Mouse (Mus musculus): ENCODE measurements around the gene Ero1l.

Ero1l gene

DNA sequence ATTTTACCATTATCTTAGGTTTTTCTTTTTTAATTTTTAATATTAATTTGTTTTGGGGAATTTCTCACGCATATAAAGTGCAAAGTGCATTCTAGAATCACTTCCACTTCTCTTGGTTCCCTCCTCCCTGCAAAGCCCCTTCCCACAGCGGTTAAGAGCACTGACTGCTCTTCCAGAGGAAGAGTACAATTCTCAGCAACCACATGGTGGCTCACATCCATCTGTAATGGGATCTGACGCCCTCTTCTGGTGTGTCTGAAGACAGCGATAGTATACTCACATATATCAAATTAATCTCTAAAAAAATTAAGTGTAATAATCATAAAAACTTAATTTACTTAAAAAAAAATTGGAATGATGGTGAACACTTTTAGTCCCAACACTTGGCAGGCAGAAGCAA, 14.2 kb downstream of the Ero1l start:
- no peak for DNase-seq (ENCODE audit: low spot score)

DNA sequence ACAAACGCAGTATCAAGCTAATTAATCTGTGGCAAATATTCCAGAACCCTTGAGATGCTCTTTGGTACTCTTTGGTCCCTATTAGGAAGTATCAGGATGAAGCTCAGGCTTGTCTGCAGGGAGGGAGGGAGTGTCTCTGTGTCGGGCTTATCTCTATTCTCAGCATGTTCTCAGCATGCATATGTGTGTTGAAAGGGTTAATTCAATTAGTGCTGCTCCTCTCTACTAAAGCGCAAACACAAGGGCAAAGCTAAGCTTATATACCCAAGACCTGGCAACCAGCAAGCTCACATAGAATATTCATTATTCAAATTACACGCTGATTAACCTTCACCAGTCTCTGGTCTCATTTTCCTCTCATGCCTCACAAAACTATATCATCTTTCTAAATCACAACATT, 14.6 kb downstream of the Ero1l start:
- DNase-seq (ENCODE audit: low spot score) = no peak

DNA sequence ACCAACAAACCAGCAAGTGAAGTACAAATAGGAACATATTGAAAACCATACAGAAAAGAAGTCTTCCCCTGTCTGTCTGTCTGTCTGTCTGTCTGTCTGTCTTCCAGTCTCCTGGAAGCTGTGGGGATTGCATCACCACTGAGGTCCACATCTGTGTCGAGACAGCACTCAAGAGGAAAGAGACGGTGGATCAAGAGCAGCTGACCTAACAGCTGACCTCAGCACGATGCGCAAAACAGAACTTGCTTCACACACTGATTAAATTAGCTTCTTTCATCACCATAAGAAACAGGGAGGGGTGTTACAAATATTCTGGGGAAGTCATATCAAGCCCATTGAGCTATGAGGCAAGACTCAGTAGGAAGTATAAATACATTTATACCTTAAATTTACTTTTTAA, 27.0 kb downstream of the Ero1l start:
- no peak for DNase-seq (ENCODE audit: low spot score)

DNA sequence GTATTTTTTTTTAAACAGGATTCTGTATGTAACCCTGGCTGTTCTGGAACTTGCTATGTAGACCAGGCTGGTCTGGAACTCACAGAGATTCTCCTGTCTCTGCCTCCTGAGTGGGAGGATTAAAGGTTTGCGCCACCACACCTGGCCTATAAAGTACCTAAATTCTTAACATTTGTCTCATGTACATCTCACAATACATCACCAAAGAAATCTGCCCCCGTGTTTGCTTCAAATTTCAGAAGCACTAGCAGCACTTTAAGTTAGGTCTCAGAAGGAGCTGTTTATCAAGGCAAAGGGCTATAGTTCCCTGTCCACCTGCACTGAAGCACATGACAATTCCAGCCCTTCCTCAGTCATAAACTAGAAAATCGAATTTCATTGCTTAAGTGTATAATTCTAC, 36.5 kb downstream of the Ero1l start:
- DNase-seq (ENCODE audit: low spot score) = no peak

DNA sequence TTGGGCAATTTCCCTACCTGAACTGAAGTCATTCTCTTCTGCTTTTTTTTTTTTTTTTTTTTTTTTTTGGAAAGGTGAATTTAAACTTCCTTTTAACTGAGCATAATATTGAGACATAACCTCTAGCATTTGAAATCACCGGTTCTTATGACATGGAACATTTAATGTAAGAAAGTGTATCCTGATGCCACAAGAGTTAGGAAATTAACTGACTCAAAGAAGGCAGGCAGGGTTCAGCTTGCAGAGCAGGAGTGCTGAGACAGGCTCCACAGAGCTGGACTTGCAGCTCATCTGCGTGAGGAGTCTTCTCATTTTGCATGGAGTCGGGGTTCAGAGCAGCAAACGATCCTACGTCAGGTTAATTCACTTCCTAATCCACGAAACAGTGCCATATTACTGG, 42.8 kb downstream of the Ero1l start:
- DNase-seq (ENCODE audit: low spot score) = no peak

DNA sequence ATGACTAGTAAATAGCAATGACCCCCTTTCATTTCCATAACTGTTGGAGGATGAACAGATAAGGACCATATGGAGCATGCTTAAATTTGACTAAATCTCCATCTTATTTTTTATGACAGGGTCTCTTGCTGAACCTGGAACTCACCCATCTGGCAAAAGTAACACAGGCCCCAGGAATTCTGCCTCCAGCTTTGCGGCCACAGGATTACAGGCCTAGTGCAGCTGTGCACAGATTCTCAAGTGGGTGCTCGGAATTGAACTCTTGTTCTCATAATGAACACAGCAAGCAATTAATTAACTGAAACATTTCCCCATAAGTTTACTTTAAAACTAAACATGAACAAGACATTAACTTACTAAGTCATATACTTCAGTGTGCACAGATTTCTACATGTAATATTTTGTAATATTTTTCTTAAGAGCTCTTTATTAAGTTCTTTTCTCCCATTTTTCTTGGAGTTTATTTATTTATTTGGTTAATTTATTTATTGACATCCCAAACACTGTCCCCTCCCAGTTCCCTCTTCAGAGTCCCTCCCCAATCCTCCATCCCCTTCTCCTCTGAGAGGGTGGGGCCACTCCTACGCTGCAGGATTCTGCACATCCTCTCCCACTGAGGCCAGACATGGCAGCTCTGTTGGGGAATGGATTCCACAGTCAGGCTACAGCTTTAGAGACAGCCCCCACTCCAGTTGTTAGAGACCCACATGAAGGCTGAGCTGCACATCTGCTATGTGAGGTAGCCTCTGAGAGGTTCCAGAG, 54.6 kb downstream of the Ero1l start:
- DNase-seq (ENCODE audit: low spot score) = no peak

DNA sequence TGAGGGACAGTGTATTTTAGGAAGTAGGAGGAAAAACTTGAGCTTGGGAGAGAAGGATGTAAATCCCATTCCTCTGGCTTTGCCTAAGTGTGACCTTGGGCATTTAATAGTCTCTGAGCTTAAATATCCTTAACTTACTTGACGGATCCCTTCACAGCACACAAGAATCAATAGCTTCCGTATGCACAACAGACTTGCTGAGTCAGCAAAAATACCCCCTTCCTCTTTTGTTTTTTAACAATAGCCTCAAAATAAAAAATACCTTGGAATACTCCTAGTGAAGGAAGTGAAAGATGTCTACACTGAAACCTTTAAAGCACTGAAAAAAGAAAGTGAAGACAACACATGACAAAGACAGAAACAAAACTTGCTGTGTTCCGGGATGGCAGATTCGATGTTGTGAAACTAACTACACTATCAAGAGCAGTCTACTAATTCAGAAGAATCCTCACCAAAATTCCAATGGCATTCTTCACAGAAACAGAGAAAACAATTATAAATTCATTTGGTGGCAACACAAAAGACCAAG, 67.0 kb downstream of the Ero1l start:
- DNase-seq (ENCODE audit: low spot score) = no peak

DNA sequence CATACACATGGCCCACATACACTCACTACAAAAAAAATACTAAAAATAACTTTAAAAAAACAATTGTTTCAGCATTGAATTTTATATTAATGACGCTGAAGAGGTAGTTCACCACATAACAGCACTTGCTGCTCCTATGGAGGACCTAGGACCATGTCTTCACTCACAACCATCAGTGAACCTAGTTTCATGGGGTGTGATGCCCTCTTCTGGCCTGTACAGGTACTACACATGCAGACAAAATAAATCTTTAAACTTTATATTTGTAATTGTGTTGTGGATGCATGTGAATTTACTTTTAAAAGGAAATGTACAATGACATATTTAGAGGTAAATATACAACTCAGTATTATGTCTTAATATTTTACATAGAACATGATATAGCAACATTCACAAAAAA, 77.0 kb downstream of the Ero1l start:
- no peak for DNase-seq (ENCODE audit: low spot score)

DNA sequence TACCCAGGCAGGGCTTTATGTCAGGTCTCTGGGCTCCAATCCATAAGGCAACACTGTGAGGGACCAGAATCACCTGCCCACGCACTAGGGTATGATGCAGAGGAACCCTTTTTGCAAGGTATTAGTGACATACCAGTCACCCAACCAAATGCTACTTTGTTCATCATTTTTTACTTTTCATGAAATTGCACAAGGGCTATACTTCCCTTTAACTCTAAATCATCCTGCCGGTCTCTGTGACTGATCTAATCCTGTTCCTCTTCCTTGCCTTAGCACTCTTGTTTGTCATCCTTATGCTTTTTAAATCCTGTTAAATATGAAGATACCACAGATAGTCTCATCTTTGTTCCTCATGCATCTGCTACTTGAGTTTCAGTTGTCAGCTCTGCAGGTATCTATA, 79.5 kb downstream of the Ero1l start:
- DNase-seq (ENCODE audit: low spot score) = no peak
